Mouse (Mus musculus) embryonic facial prominence, embryonic 14.5 days (tissue): ENCODE measurements at regions not wholly inside any gene's neighbourhood (a gene's known extent, or its start where the extent isn't known, plus 50 kb on each side); places are given as distances from the start of the nearest gene placed in this dataset.

Experiments used
- ATAC-seq: fragments of 200-750 bp; cut with Nextera tagmentation; 2 replicates; pipeline ENCODE4 v1.8.0; 2017; ENCODE audit warnings: low read depth, moderate number of reproducible peaks, moderate TSS enrichment
- DNase-seq: peaks from one replicate; pipeline ENCODE4 v3.0.0-alpha.2; 2015; ENCODE audit warnings: low spot score
- H3K27ac ChIP-seq: fragments of 300-500 bp; sonication (generic); replicated peaks from 2 replicates; pipeline ENCODE4 v1.5.1; 2014; ENCODE audit warnings: low read depth, mild to moderate bottlenecking, low read length, moderate library complexity
- H3K27me3 ChIP-seq: fragments of 300-500 bp; sonication (generic); replicated peaks from 2 replicates; pipeline ENCODE4 v1.6.1; 2014; ENCODE audit warnings: low read length; ENCODE audit not compliant: control insufficient read depth, insufficient read depth
- H3K36me3 ChIP-seq: fragments of 300-500 bp; sonication (generic); 2 replicates; pipeline ENCODE4 v1.6.1; 2014; ENCODE audit warnings: low read length, mixed read lengths; ENCODE audit not compliant: control insufficient read depth, insufficient read depth
- H3K4me1 ChIP-seq: fragments of 300-500 bp; sonication (generic); 2 replicates; pipeline ENCODE4 v1.6.1; 2014; ENCODE audit warnings: antibody characterized with exemption, low read length; ENCODE audit not compliant: control insufficient read depth, insufficient read depth
- H3K4me2 ChIP-seq: fragments of 300-500 bp; sonication (generic); 2 replicates; pipeline ENCODE4 v1.6.1; 2014; ENCODE audit warnings: low read depth, mild to moderate bottlenecking, low read length, moderate library complexity, mixed read lengths
- H3K4me3 ChIP-seq: fragments of 300-500 bp; sonication (generic); 2 replicates; pipeline ENCODE4 v1.5.1; 2014; ENCODE audit warnings: low read depth, mild to moderate bottlenecking, low read length
- H3K9ac ChIP-seq: fragments of 300-500 bp; sonication (generic); 2 replicates; pipeline ENCODE4 v1.6.1; 2014; ENCODE audit warnings: low read depth, mild to moderate bottlenecking, low read length, moderate library complexity, mixed read lengths
- H3K9me3 ChIP-seq: fragments of 300-500 bp; sonication (generic); 2 replicates; pipeline ENCODE4 v1.6.1; 2016; ENCODE audit warnings: low read length; ENCODE audit not compliant: control insufficient read depth
- WGBS: fragments of 180-500 bp; shearing (Covaris S2); extraction: QIAGEN DNeasy Blood & Tissue Kit; methylation state at CpG from one replicate; pipeline ENCODE4 v1.1.7; 2014; 5-methylcytosine and 5-hydroxymethylcytosine counted together

DNA sequence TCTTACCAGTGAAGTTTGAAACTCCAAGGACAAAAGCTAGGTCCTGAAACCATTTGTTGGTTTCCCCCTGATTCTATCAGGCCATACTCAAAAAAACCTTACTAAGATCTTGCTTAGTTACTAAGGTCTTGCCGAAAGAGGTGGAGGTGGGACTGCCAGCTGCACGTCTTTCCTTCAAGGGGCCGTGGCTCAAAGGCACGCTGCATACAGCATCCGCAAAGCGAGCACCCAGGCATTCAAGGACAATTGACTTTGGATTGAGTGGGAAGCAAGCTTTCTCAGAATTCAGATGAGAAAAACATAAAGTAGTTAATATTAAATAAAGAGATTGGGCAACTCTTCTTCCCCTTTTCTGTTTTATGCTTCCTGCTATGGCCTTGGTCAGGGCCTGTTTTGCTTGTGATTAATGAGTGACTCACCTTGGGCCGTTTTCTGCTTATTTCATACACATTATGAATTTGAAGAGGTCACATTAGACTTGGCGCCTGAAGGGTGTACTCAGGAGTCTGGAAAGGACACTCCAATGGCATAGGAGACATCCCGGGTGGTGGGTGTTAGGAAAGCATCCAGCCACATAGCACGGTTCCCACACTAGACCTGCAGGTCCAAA, 166.1 kb downstream of the Cyld start:
- H3K9me3 ChIP-seq: no peaks in the 10 kb centered on the region
- no peak overlapping the region for H3K9ac ChIP-seq
- H3K27me3 ChIP-seq: no peaks in the 10 kb centered on the region
- H3K36me3 ChIP-seq: no peaks in the 10 kb centered on the region
- H3K4me2 ChIP-seq: no peak overlapping the region
- ATAC-seq (no peak), DNase-seq (no peak)
- 92% methylated on average over 10 of the region's 10 CpGs for WGBS
- no peak overlapping the region for H3K4me3 ChIP-seq
- H3K27ac ChIP-seq: no peak overlapping the region
- H3K4me1 ChIP-seq: no peaks in the 10 kb centered on the region

- Histone ChIP-seq H3K4me3 (no peak overlapping the region), H3K4me2 (no peak overlapping the region), H3K36me3 (no peaks in the 10 kb centered on the region), H3K27ac (no peak overlapping the region), H3K4me1 (no peaks in the 10 kb centered on the region), H3K27me3 (no peaks in the 10 kb centered on the region), H3K9ac (no peak overlapping the region), H3K9me3 (no peaks in the 10 kb centered on the region)
- 85% methylated on average over 2 of the region's 2 CpGs for WGBS
- DNase-seq (no peak), ATAC-seq (no peak)
Observed at GRCm38 (mm10) chr8:88857216-88857615, 160.4 kb downstream of the Cyld start.

- no peak overlapping the region for H3K4me2 ChIP-seq
- no peak overlapping the region for H3K27ac ChIP-seq
- 78% methylated on average over 8 of the region's 8 CpGs for whole genome bisulfite sequencing
Observed at GRCm38 (mm10) chr8:88853200-88853599, 156.4 kb downstream of the Cyld start.

DNA sequence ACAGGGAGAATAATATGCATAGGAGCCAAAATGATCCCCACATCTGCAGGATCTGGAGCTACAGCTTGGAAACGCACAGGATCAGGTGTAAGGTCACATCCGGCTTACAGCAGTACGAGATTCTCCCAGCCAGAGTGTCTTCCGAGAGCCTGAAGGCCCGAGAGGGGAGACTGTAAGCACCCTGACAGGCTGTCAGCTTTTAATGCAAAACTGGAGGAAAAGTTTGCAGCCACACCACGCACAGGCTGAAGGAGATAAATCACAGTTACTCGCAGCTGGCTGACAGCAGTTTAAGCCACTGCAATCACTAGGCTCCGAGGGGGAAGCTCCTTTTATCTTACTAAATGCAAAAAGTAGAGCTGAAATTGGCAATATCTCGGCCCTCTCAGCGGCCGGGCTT, 149.1 kb downstream of the Cyld start:
- Histone ChIP-seq H3K9me3 (no peaks in the 10 kb centered on the region), H3K4me1 (no peaks in the 10 kb centered on the region), H3K36me3 (no peaks in the 10 kb centered on the region), H3K4me2 (no peak overlapping the region), H3K4me3 (no peak overlapping the region), H3K27me3 (no peaks in the 10 kb centered on the region), H3K9ac (no peak overlapping the region), H3K27ac (no peak overlapping the region)
- WGBS: 41% methylated on average over 11 of the region's 11 CpGs
- ATAC-seq: no peak
- peak; percentile 27 for DNase-seq

More at GRCm38 (mm10) chr8:88853200-88853599, 156.4 kb downstream of the Cyld start:
- ATAC-seq (no peak), DNase-seq (no peak)
- Histone ChIP-seq H3K4me1 (no peaks in the 10 kb centered on the region), H3K36me3 (no peaks in the 10 kb centered on the region), H3K9ac (no peak overlapping the region), H3K9me3 (no peaks in the 10 kb centered on the region), H3K27me3 (no peaks in the 10 kb centered on the region), H3K4me3 (no peak overlapping the region)

- DNase-seq: peak; percentile 27
- H3K4me1 ChIP-seq: no peaks in the 10 kb centered on the region
- no peak for ATAC-seq
- H3K27ac ChIP-seq: no peak overlapping the region
- H3K4me2 ChIP-seq: no peak overlapping the region
- H3K27me3 ChIP-seq: no peaks in the 10 kb centered on the region
- H3K9me3 ChIP-seq: no peaks in the 10 kb centered on the region
- no peaks in the 10 kb centered on the region for H3K36me3 ChIP-seq
- no peak overlapping the region for H3K9ac ChIP-seq
- no peak overlapping the region for H3K4me3 ChIP-seq
- WGBS: 54% methylated on average over 5 of the region's 5 CpGs
Observed at GRCm38 (mm10) chr8:88844370-88844769, 147.5 kb downstream of the Cyld start.

- no peak overlapping the region for H3K9ac ChIP-seq
- WGBS: 82% methylated on average over 7 of the region's 7 CpGs
- H3K36me3 ChIP-seq: no peaks in the 10 kb centered on the region
- no peak overlapping the region for H3K4me2 ChIP-seq
- H3K4me3 ChIP-seq: no peak overlapping the region
- no peak overlapping the region for H3K27ac ChIP-seq
- DNase-seq (no peak), ATAC-seq (no peak)
- no peaks in the 10 kb centered on the region for H3K27me3 ChIP-seq
- no peaks in the 10 kb centered on the region for H3K9me3 ChIP-seq
- H3K4me1 ChIP-seq: no peaks in the 10 kb centered on the region
Observed at GRCm38 (mm10) chr8:88842451-88842850, 145.6 kb downstream of the Cyld start.

- H3K27me3 ChIP-seq: no peaks in the 10 kb centered on the region
- H3K9ac ChIP-seq: no peak overlapping the region
- peaks cover 3% of the 10 kb centered on the region; the same call in 1 of the 2 replicates for H3K4me1 ChIP-seq
- H3K4me3 ChIP-seq: no peak overlapping the region
- no peaks in the 10 kb centered on the region for H3K9me3 ChIP-seq
- ATAC-seq: no peak
- no peak overlapping the region for H3K27ac ChIP-seq
- WGBS: 58% methylated on average over 5 of the region's 5 CpGs
- DNase-seq: no peak
- no peak overlapping the region for H3K4me2 ChIP-seq
- no peaks in the 10 kb centered on the region for H3K36me3 ChIP-seq
Observed at GRCm38 (mm10) chr8:88840096-88840495, 143.3 kb downstream of the Cyld start.

DNA sequence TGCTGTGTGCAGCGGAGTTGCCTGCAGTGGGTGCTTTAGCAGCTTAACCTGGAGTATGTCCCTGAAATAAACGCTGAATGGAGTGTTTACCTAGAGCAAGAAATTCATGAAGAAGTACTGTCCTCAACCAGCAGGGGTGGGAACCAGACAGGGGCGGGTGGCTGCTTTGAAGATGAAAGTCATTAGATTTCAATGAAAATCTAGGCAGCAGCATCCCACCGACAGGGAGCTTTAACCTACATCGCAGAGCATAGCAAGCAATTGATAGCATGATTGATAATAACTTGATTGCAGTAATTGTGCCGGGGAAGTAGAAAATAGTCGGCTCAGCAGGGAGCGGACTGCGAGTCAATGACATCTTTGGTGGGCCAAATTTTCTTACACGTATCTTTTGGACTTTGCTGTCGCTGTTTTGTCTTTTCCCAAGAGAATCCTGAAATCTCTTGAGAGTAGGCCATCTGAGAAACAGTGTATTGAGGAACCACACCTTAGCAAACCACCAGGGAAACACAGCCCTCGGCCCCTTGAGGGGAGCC, 139.0 kb downstream of the Cyld start:
- H3K4me1 ChIP-seq: peaks cover 3% of the 10 kb centered on the region; the same call in 1 of the 2 replicates
- no peak overlapping the region for H3K4me2 ChIP-seq
- H3K9me3 ChIP-seq: no peaks in the 10 kb centered on the region
- no peak for ATAC-seq
- no peak for DNase-seq
- no peaks in the 10 kb centered on the region for H3K36me3 ChIP-seq
- H3K27ac ChIP-seq: no peak overlapping the region
- no peak overlapping the region for H3K4me3 ChIP-seq
- H3K9ac ChIP-seq: no peak overlapping the region
- WGBS: 54% methylated on average over 12 of the region's 12 CpGs
- H3K27me3 ChIP-seq: no peaks in the 10 kb centered on the region; the same call in 1 of the 2 replicates

DNA sequence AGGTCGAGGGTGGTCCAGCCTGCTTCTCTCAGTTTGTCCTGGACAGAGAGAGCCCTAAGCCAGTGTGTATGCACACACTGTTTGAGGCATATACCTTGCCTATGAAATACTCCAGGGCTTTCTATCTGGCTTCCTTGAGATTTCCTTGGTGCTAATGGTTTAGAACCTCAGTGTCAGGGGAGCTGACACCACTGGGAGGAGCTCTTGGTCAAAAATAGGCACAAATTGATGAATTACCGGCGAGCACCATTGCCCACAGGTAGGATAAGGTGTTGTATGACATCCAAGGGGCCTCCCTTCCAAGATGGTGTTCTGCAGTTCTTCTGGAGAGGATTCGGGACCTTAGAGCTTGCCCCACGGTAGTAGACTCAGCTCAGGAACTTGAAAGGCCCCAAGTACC, 129.0 kb downstream of the Cyld start:
- Histone ChIP-seq H3K4me3 (no peak overlapping the region), H3K27me3 (no peaks in the 10 kb centered on the region), H3K9me3 (no peaks in the 10 kb centered on the region), H3K36me3 (no peaks in the 10 kb centered on the region), H3K4me2 (no peak overlapping the region), H3K9ac (no peak overlapping the region), H3K27ac (no peak overlapping the region), H3K4me1 (no peaks in the 10 kb centered on the region)
- ATAC-seq: no peak
- DNase-seq: no peak
- WGBS: 50% methylated on average over 5 of the region's 5 CpGs
